Mouse (Mus musculus) forebrain, embryonic 12.5 days (tissue): Measurements from ENCODE around the gene Riok2. TPM values are rescaled to one million over a fixed set of nuclear protein-coding genes. Genes with fewer than 3 reads are reported as not detected.

Experiments
- polyA plus RNA-seq: library from polyadenylated mRNA; unstranded; fragments of >200 nt; fragmentation: Nextera tagmentation; extraction: Ambion mirVana; gene quantifications from 2 replicates; pipeline ENCODE4 v1.2.1, GENCODE M21; 2016

Riok2 gene
- polyA plus RNA-seq, 1 experiment from 2014 or later = 31.5 TPM

Other genes with a start within 250 kb of the Riok2 start
- gene Lix1, start 28.4 kb downstream of the Riok2 start, polyA plus RNA-seq = 86.6 and 87.2 TPM in 2 replicates